In genomic region chr2:169782874-169783680, GRCm38 (mm10) we compare ENCODE assay signal across 11 mouse cellular contexts.
DNase-seq lines count a peak whose midpoint lies in the region; ATAC-seq and TF ChIP-seq lines count a peak whose summit lies in the region.
"Had no signal": no experiment of that assay in that cellular context is flagged by ENCODE, and none has a peak within 500 bp of the region (broad histone marks: within the 10 kb centered on the region; RNA-seq: fewer than 3 reads in every experiment).

No protein-coding gene starts in this region.

- no peak for TF ChIP-seq CTCF in liver, embryonic 14.5 days (IDR thresholded peaks at IDR 0.05; ENCODE audit: low read depth)

- DNase-seq in kidney, adult 9 months: peak; percentile 9
- DNase-seq in kidney, adult 18-20 months: no peak
- peak; percentile 12 to 18 for DNase-seq in right cerebral cortex, adult 2 months (ENCODE audit: low spot score in 2 of 2)
- DNase-seq in right cerebral cortex, postnatal 10 days (ENCODE audit: low spot score in 2 of 2): no peak
- DNase-seq in liver, embryonic 14.5 days (ENCODE audit: low read depth in 3 of 3, low spot score in 3 of 3): no peak
- peak; percentile 16 for DNase-seq in telencephalon, adult 2 months (ENCODE audit: low read depth, low spot score)
- DNase-seq in midbrain, embryonic 11.5 days (ENCODE audit: low spot score, missing footprints): no peak
- DNase-seq: cerebellum, adult 8-10 months had no signal

- no peaks in the 10 kb centered on the region for H3K9me3 ChIP-seq in liver, embryonic 14.5 days (ENCODE audit: control insufficient read depth, low read length)
- H3K9me3 ChIP-seq in midbrain, embryonic 11.5 days (ENCODE audit: control insufficient read depth, low read length): no peaks in the 10 kb centered on the region
- H3K9me3 ChIP-seq: embryonic facial prominence, embryonic 12.5 days had no signal

- H3K36me3 ChIP-seq in liver, embryonic 14.5 days (replicated peaks; ENCODE audit: control insufficient read depth, insufficient read depth, low read depth): no peaks in the 10 kb centered on the region
- no peaks in the 10 kb centered on the region for H3K36me3 ChIP-seq in midbrain, embryonic 11.5 days (ENCODE audit: control insufficient read depth, insufficient read depth, low read length)
- H3K36me3 ChIP-seq: embryonic facial prominence, embryonic 12.5 days had no signal

- no peak overlapping the region for H3K4me3 ChIP-seq in liver, embryonic 14.5 days (ENCODE audit: insufficient read depth in 1 of 2, low read depth in 2 of 2, low read length in 2 of 2)
- H3K4me3 ChIP-seq in midbrain, embryonic 11.5 days (ENCODE audit: low read depth, low read length): no peak overlapping the region
- H3K4me3 ChIP-seq: embryonic facial prominence, embryonic 12.5 days had no signal

- no peak overlapping the region for H3K27ac ChIP-seq in liver, embryonic 14.5 days
- no peak overlapping the region for H3K27ac ChIP-seq in midbrain, embryonic 11.5 days (ENCODE audit: low read depth, low read length)
- H3K27ac ChIP-seq: embryonic facial prominence, embryonic 12.5 days; macrophage had no signal

- ATAC-seq in liver, embryonic 14.5 days (ENCODE audit: insufficient read depth): peak; percentile 79
- ATAC-seq in midbrain, embryonic 11.5 days (ENCODE audit: low FRiP score): no peak
- ATAC-seq: inflammation-experienced regulatory T-cells, adult 6 months had no signal

- no peak for TF ChIP-seq EP300 in liver, embryonic 14.5 days (IDR thresholded peaks at IDR 0.05; ENCODE audit: low read depth)

- no peaks in the 10 kb centered on the region for H3K27me3 ChIP-seq in liver, embryonic 14.5 days (ENCODE audit: control insufficient read depth, insufficient read depth, low read length)
- no peaks in the 10 kb centered on the region for H3K27me3 ChIP-seq in midbrain, embryonic 11.5 days (ENCODE audit: control insufficient read depth, insufficient read depth, low read length)
- H3K27me3 ChIP-seq: embryonic facial prominence, embryonic 12.5 days had no signal

- no peak overlapping the region for H3K9ac ChIP-seq in liver, embryonic 14.5 days (replicated peaks)
- no peak overlapping the region for H3K9ac ChIP-seq in midbrain, embryonic 11.5 days (ENCODE audit: low read length)
- H3K9ac ChIP-seq: embryonic facial prominence, embryonic 12.5 days had no signal

- H3K4me2 ChIP-seq in liver, embryonic 14.5 days (ENCODE audit: low read depth): no peak overlapping the region
- no peak overlapping the region for H3K4me2 ChIP-seq in midbrain, embryonic 11.5 days
- H3K4me2 ChIP-seq: embryonic facial prominence, embryonic 12.5 days had no signal

- peaks cover 0 to 23% of the 10 kb centered on the region in 2 experiments; a peak in 2 of 4 replicates for H3K4me1 ChIP-seq in liver, embryonic 14.5 days (replicated peaks; ENCODE audit: control insufficient read depth in 2 of 2, insufficient read depth in 2 of 2, low read length in 1 of 2)
- no peaks in the 10 kb centered on the region for H3K4me1 ChIP-seq in midbrain, embryonic 11.5 days (ENCODE audit: control insufficient read depth, insufficient read depth, low read length)

- 20% methylated on average over 26 of the region's 26 CpGs for WGBS in liver, embryonic 14.5 days (ENCODE audit: insufficient replicate concordance)
- 89% methylated on average over 26 of the region's 26 CpGs for WGBS in midbrain, embryonic 11.5 days

Comparison
In these comparisons a context has a peak if more than half of its experiments do, and no peak if none do; other contexts are left out.
1. DNase-seq: peak in kidney, adult 9 months (single experiment), right cerebral cortex, adult 2 months (2 of 2) and telencephalon, adult 2 months (single experiment); none in kidney, adult 18-20 months (single experiment), right cerebral cortex, postnatal 10 days (0 of 2), liver, embryonic 14.5 days (0 of 3) and midbrain, embryonic 11.5 days (single experiment).